Mouse (Mus musculus) embryo, embryonic 11.5 days (tissue): ENCODE measurements around the gene Tulp2.

Experiments used
- DNase-seq: peaks from one replicate; pipeline ENCODE4 v3.0.0-alpha.2; 2012; ENCODE audit warnings: low read depth, low spot score

The Tulp2 gene

DNA sequence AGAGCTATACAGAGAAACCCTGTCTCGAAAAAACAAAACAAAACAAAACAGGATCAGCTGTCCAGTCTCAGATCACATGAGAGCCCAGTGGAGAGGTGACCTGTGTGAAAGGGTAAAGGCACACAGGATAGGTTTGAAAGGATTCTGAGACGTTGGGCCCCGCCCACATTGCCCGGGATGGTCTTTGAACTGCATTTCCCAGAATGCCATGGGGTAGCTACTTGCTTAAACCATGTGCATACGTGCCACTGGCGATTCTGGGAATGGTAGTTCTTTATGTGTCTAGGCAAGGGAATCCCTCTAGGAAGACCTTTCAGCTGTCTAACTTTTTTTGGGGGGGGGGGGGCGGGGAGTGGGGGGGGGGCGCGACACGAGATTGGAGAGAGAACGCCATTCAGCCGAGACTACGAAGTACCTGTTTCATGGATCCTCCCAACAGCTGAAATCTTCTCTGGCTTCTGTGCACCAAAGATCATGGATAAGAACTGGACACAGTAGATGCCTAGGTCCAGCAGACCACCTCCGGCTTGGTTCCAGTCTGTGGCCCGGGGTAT lies at the start of gene Tulp2:
Gene Tulp2 (plus strand): TSS at position 504 of the 554 bp plus-strand sequence.
- no peak for DNase-seq

DNA sequence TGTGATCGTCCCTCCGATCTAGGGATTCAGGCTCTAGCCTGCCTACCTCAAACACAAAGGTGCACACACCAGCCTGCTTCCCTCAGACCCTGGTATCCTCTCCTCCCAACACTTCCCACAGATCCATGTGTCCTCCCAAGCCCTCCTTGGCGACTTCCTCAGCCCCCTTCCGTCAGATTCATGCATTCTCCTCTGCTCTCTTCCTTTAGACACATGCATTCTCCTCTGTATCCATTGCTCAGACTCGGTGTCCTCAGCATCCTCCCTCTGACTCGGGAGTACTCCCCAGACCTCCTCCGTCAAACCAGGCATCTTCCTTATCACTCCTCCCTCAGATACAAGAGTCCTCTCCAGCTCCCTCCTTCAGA lies 47.9 kb upstream of the Tulp2 start:
- no peak for DNase-seq

DNA sequence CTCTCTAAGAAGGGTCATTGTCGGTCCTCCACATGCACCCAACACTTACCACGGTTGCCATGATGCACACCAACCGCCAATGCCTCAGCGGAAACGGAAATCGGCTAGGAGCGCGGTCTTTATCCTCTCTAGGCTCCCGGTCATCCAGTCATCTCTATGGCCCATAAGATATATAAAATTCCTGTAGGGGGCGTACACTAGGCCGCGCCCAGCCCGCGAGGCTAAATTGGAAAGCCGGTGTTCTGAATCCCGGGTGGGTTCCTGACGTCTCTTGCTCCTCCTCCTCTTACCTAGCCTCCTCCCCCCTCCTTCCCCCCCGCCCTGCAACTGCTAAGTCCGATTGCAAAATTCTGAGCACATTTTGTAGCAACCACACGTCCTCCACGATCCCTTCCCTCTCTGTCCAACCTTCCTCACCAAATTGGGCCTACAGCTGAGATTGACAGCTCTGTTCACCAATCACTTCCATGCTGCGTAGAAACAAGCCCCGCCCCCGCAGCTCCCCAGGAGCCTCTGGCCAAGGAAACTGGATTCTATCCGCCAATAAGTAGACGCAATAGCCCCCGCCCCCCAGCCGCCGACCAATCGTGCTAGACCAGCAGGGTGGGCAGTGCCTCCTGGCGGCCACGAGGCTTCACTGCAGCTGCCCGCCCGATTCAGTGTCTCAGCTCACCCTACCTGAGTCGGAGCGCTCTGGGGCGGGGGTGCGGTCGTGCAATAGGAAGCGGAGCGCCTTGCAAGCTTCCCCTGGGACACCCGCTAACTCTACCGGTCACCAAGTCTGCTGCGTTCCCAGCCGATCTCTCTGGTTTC lies 47.3 kb upstream of the Tulp2 start, which contains the start of gene Gys1:
Gene Gys1 (plus strand): TSS at position 642 of the 813 bp plus-strand sequence.
- peak; percentile 100 for DNase-seq

DNA sequence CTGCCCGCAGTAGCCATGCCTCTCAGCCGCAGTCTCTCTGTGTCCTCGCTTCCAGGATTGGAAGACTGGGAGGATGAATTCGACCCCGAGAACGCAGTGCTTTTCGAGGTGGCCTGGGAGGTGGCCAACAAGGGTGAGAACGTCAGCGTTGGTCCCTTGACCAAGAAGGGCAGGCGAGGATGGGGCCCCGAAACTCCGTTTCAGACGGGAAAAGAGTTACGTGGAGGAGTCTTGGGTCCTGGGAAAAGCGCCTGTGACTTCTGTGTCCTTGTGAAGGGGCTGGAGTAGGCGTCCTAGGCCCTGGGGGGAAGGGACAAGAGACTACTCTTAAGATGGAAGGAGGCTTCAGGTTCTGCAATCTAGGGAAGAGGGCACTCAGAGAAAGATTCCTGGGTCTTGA lies 46.6 kb upstream of the Tulp2 start:
- DNase-seq: no peak

DNA sequence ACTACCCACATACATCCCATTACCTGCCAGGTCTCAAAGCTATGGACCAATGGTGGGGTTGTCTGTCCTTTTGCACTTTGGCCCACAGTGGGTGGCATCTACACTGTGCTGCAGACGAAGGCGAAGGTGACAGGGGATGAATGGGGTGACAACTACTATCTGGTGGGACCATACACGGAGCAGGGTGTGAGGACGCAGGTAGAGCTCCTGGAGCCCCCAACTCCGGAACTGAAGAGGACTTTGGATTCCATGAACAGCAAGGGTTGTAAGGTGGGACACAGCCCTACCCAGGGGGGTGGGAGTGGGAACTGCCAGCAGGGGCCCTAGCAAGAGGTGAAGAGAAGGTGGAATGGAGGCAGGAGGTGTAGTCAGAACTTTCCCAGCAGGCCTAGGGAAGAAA lies 45.2 kb upstream of the Tulp2 start:
- no peak for DNase-seq

DNA sequence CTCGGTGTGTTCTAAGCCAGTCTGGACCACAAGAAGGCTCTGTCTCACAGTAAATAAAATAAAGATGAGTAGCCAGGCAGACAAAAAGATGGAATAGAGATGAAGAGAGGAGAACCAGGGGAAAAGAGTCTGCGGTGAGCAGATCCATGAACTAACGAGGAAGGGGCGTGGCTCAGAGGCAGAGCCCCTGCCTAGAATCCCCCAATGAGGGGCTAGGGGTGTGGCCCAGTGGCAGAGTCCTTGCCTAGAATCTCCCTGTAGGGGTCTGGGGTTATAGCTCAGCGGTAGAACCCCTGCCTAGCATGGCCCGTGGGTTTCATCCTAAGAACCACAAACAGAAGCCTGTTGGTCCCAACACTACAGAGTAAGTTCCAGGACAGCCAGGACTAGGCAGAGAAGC lies 44.6 kb upstream of the Tulp2 start:
- no peak for DNase-seq

DNA sequence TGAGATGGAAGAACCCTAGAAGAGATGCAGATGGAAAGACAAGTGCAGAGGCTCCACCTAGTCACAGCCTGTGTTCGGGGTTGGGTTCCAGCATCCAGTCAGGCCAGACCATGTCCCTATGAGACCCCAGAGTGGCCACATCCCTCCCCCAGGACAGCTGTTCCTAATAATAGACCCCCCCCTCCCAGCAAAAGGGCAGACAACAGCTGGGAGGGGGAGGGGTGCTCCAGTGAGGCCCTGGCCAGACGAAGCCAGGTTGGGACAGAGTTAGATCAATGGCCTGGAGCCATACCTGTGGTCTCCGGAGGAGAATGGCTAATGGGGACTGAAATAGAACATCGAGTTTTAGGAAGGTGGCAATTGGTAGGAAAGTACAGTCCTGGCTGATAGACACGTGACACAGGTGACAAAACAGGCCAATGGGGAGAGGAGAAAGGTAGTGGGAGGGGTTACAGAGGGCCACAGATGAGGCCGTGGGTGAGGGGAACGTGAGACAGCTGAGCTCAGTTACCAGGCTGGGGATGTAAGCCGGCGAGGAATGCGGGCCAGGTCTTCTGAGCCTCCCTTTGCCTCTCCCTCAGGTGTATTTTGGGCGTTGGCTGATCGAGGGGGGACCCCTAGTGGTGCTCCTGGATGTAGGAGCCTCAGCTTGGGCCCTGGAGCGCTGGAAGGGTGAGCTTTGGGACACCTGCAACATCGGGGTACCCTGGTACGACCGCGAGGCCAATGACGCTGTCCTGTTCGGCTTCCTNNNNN lies 44.0 kb upstream of the Tulp2 start, which contains the start of gene Ruvbl2:
Gene Ruvbl2 (minus strand): TSS at position 576 of the 756 bp plus-strand sequence.
- no peak for DNase-seq

DNA sequence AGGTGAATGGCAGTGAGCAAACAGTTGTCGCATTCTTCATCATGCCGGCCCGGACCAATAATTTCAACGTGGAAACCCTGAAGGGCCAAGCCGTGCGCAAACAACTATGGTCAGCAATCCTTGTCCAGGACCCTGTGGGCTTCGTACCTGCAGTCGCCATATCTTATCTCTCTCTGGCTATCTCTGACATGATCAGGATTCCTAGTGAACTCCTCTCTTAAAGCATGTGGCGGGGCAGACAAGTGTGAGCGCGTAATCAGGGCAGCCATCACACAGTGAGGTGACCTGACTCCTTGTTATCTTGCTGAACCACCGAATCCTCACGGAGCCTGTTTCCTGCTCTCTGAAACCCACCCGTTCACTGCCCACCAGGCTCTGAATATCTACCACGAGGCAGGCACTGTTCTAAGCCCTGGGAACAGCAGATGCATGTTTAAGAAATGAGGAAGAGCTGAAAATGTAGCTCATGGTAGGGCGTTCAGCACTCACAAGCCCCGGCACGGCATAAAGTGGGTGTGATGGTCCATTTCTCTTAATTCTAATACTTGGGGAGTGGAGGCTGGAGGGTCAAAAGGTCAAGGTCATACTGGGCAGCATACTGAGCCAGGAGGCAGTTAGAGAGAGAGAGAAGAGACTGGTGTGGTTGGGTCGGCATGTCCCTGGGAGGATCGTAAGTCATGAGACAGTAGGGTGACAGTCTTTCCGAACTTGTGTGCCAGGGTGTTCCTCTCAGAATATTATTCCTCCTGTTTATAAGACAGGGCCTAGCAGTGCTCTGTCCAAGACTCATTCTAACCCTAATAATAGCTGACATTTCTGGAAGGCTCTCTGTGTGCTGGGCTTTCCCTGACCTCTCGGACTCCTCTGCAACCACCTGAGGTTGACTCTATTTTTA lies 37.9 kb upstream of the Tulp2 start:
- no peak for DNase-seq

DNA sequence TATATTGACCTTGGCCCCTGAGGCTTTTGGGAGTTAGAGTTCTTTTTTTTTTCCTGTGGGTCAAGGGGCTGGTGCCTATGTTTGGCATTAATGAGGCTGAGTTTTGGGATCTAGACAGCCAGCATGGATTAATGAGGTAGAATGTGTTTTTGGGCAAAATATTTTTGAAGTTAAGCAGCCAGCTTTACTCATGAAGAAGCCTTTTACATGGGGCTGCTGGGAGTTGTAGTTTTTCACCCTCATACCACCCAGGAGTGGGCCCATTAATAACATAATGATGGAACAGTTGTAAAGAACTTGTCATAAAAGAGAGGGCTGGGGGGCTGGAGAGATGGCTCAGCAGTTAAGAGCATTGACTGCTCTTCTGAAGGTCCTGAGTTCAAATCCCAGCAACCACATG lies 35.1 kb upstream of the Tulp2 start:
- DNase-seq: no peak

DNA sequence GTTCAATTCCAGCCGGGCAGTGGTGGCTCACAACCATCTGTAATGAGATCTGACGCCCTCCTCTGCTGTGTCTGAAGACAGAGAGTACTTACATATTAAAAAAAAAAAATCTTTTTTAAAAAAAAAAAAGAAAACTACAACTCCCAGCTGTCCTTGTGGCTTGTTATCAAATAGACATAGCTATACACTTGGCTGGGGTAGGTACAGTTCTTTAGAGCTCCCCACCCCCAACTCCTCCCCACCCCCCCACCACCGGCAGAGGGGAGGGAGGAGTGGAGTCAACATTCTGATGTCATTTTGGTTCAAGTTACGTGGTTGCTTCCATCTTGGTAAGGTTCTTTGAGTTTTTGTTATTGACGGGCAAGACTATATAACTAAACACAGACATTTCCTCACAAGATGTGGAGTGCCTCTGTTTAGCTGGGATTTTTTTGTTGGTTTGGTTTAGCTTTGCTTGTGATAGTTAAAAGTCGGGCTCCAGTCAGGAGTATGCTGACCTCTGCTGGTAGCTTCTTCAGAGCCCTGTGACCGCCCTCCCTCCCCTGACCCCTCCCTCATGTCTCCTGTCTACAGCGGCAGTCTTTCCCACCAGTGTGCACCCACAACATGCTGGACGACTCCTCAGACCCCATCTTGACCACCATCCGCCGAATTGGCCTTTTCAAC lies 34.2 kb upstream of the Tulp2 start:
- DNase-seq: no peak

DNA sequence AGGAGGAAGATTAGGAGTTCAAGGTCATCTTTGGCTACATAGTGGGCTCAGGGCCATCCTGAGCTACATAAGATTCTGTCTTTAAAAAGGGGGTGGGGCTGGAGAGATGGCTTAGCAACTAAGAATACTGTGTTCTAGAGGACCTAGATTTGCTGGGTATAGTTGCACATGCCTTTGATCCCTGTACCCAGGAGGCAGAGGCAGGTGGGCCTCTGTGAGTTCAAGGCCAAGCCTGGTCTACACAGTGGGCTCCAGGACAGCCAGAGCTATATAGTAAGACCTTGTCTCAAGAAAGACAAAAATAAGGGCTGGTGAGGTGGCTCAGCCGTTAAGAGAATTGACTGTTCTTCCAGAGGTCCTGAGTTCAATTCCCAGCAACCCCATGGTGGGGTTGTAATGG lies 31.7 kb upstream of the Tulp2 start:
- DNase-seq: no peak

DNA sequence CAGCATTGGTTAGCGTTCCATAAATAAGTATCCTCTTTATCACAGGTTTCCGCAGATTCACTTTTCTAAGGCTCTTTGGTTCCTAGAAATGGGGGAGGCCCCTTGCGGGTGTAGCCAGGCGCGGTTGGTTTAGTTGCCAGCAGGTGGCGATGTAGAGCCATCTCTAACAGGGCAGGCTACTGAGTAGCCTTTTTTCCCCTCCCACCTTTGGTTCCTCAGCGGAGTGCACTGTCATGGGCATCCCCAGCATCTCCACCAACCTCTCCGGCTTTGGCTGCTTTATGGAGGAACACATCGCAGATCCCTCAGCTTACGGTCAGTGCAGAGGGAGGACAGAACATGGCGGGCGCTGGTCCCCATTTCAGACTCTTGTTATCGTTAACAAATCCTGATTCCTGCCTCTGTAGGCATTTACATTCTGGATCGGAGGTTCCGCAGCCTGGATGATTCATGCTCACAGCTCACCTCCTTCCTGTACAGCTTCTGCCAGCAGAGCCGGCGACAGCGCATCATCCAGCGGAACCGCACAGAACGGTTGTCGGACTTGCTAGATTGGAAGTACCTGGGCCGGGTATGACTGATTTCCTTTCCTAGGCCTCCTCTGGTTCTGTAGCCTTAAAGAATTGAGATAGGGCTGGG lies 30.2 kb upstream of the Tulp2 start:
- no peak for DNase-seq

DNA sequence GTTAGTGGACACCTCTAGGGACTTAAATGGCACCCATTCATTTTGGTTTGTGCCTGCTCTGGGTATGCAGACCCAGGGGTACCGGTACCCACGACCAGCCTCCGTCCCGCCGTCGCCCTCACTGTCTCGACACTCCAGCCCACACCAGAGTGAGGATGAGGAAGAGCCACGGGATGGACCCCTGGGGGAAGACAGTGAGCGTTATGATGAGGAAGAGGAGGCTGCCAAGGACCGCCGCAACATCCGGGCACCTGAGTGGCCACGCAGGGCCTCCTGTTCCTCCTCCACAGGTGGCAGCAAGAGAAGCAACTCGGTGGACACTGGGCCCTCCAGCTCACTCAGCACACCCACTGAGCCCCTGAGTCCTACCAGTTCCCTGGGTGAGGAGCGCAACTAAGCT lies 26.7 kb upstream of the Tulp2 start:
- no peak for DNase-seq

DNA sequence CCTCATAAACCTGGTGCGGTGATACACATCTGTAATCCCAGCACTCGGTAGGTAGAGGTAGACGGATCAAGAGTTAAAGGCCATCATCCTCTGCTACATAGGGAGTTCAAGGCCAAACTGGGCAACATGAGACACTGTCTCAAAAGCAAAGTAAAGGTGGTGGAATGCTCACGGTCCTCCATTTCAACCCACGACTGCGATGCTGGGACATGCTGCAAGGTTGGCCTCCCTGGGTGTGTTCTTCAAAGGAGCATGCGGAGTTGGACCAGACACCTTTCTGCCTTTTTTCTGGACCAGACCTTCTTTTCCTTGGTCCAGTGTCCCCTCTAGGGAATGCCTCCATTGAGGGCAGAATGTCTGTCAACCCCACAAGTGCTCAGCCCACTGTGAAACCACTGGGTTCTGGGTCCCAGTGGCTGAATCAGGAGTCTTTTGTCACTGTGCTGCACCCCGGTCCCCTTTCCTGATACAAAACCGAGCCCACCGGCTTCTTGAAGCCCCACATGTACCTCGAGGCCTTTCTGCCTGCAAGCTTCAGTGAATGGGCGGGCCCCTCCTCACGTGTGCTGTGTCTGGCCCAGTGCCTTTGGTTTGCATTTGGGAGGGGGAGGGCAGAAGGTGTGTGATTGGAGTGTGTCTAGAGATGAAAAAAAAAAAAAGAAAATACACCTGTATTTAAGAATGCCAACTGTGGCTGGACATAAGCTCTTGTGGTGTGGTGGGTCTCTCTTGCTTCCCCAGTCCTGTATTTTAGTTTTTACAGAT lies 25.6 kb upstream of the Tulp2 start:
- DNase-seq: no peak

DNA sequence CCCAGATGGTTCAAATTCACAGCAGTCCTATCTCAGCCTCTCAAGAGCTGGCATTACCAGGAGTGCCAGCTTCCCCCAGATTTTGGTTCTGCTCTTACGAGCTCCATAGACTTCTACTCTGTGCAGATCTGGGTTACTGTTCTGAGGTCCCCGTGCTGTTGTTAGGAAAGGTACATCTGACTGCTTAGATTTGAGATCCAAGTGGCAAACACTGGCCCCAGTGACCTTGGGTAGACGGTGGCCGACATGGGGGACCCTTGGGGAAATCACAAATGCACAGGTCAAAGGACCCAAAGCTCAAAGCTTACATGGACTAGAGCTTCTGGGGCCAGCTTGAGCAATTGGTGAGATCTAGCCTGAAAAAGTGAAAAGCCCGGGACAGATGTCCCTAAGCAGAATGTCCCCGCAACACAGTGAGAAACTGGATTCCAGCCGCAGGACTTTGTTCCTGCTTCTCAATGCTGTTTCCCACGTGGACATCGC lies 24.9 kb upstream of the Tulp2 start:
- no peak for DNase-seq

DNA sequence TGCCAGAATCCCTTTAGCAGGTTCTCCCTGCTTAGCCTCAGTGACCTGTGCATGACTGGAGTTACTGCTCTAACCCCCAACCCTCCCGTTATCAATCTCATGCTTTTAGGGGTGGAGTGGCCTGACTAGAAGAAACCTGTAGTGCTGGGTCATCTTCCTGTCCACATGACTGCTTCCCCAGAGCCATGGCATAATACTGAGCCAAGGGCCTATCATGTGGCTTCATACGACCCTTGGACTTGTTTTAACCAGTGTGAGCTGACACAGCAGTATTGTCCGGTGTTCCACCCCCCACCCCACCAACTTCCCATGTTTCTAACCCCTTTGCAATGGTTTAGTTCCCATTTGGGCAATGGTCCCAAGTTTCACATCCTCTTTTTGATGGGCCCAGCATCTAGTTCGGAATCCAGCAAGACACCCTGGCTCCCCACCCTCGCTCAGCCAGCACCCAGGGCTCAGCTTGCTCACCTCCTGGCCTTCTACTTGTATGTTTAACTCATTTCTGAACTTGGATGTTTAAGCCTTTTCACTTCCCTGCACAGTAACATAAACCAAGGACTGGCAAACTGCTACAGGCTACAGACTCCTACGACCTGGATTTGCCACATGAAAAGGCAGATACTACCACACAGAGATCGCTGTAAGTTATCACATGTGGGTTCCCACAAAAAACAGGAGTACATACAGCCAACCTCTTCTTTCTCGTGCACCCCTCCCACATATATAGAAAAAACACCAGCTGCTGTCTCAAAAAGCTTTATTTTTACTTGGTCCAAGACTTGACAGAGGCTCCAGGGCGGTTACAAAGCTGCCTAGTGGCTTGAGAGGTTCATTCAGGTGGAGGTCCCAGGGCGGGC lies 24.2 kb upstream of the Tulp2 start:
- no peak for DNase-seq

DNA sequence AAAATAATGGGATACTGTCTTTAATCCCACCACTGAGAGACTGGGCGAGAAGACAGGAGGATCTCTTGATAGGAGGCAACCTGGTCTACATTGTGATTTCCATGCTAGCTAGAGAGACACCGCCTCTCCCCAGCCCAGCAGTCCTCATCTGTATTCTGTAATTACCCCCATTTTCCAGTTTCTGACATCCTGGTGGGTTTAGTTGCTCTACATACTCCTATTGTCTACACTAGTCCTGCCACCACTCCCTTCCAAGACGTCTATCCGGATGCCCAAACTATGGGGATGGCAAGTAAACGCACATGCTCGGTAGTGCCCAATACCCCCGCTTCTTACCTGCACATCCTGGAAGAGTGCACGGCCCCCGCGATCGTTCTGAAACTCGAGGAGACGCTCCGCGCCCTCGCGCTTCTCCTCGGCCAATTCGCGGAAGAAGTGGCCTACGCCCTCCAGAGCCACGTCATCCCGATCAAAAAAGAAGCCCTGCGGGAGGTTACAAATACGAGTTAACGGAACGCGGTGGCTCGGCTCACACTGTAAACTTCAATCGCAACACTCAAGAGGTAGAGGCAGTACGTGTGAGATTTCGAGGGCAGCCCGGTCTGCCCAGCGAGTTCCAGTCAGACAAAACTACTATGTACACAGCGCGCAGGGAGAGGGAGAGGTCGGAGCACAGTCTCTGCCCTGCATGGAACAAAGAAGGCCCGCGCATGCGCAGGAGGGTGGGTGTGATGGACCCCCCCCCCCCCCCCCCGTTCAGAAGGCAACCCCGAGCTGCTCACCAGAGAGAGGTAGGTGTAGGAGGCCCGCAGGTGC lies 22.7 kb upstream of the Tulp2 start:
- DNase-seq: no peak
